Mouse (Mus musculus) urinary bladder, adult 2 months (tissue): Measurements from ENCODE around the gene Svip. TPM values are rescaled to one million over a fixed set of nuclear protein-coding genes. Genes with fewer than 3 reads are reported as not detected.

ENCODE experiments used
- DNase-seq: peaks from one replicate; pipeline ENCODE4 v3.0.0; 2022; ENCODE audit warnings: low spot score
- polyA plus RNA-seq: library from polyadenylated mRNA; depleted of rRNA; stranded (reverse); fragments of >200 nt; gene quantifications from 2 replicates; pipeline ENCODE4 v1.2.3, GENCODE M21; 2012; rRNA removed

The Svip gene
- polyA plus RNA-seq, result 13.1 and 13.5 TPM in 2 replicates

DNA sequence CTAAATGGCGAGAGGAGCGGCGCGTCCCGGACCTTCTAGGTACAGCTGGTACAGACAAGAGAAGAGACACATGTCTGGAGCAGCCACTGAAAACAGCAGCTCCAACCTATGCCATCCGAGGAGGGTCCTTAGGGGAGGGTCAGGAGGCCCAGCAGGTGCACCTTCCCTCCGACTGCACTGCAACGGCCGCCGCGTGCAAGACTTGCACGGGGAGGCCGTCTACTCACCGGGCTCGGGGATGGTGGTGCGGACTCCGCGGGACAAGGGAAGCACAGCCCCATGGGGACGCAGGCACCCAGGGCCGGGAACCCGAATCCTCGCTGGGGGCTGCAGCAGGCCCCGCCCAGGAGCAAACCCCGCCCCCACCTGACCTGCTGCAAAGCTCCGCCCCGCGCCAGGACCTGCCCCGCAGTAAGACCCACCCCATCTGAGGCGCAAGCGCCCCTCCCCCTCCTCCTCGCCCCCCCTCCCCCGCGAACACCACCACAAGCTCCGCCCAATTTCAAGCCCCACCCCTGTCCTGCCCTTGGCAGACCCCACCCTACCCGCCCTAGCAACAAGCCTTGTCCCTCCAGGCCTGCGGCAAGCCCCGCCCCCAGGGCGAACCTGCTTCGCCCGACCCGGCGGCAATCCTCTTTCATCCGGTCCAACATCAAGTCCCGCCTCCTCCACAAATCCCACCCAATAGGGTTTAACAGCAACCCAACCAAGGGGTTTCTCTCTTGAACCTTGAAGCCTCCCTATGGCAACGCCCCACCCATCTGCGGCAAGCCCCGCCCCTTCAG is at the start of gene Svip:
Gene Svip, minus strand, starts transcription at position 508 of the 785 bp plus-strand sequence.
- peak; percentile 61 for DNase-seq

DNA sequence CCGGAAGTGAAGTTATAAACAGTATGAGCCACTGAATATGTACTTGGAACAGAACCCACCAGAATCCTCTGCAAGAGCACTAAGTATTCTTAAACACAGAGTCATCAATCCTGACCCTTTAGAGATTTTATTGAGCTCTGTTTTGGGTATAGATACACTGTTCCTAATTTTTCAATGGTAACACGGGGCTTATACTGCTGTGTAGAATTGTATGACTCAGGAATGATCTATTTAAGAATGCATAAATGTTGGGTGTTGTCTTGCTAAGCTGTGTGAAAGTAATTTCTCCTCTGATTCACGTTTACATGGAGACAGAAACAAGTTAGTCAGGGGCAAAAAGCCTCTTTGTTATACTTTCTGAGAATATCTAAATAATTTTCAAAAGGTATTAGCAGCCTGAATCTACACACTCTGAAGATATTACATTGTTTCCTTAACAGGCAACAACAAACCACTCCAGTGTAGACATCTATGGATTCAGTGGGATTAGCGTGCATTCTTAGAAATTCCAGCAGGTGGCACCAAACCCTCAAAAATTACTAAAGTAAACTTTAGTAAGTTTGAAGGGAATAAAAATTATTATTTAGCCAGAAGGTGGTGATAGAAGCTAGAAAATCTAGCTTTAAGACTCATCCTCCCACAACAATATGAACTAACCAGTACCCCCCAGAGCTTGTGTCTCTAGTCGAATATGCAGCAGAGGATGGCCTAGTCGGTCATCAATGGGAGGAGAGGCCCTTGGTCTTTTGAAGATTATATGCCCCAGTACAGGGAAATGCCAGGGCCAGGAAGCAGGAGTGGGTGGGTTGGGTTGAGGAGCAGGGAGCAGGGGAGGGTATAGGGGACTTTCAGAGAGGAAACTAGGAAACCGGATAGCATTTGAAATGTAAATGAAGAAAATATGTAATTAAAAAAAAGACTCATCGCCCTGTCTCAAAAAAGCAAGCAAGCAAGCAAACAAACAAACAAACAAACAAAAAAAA is 32.1 kb upstream of the Svip start:
- DNase-seq, result no peak

DNA sequence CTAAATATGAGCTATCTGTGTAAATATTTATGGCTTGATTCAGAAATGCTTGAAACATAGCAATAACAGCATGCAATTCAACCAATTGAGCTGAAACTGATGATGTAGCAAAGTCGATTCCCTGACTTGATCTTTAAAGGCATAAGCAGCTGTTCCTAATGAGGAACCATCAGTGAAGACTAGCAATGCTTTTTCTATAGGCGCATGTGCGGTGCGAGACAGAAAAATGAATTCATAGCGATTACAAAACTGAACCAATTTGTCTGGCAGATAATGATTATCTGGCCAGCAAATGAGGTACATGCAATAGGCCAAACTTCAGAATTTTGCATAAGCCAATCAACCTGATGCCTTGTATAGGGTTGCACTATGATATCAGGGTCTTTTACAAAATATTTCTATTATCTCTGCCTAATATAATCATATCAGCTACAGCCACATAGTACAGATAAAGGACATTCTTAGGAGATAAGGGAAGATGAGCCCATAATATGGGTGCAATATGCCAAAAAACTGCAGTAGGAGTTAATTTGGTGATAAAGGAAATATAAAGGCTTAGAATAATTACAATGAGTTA is 18.3 kb upstream of the Svip start:
- no peak for DNase-seq

DNA sequence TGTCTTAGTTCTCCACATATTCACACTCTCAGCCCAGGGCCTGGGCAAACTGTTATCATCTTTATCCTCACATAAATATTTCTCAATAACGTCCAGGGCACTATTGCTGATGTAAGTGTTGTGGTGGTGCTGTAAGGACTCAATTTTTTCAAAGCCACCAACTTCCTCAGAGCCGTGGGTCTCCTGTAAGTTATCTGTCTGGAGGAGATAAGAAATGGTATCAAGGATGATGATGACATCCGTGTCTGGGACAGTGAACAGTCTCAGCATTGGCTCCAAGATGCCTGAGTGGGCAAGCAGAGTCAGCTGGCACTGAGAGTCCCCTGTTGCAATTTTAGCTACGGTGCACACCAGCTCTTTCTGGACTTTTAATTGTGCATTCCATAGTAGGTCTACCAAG is 16.2 kb upstream of the Svip start:
- no peak for DNase-seq

DNA sequence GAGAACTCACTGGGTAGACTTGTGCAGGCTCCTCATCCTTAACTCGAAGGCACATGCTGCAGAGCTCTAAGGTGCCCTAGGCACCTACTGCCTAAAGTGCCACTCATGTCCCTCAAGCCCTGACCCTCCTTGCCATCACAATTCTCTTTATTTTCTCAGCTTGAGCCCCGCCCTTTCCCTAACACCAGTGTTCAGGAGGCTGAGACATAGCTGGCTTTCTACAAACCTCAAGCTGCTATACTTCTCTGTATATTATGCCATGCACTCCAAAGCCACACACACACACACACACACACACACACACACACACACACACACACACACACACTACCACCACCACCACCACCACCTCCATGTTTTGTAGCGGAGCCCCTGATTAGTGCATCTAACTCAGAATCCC is 9.8 kb upstream of the Svip start, which contains the start of gene 1700015G11Rik:
Gene 1700015G11Rik, minus strand, starts transcription at position 101 of the 400 bp plus-strand sequence.
- DNase-seq, result no peak

DNA sequence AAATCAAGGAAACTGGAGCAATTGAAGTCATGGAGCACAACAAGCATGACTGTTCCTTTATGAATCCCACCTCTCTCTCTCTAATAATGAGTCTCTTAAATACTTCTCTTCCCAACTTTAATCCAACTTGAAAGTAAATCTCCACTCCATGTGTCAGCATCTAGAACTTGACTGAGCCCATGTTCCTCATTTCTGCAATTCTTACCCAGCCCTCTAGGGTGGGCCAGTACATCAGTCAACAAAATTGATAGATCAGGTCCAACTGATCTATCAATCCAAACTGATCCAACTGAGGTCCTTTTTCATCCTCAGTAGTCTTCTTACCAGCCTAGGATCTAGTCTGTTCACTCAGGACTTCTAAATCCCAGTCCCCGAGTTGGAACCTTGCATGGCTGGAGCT is 9.4 kb upstream of the Svip start:
- no peak for DNase-seq

DNA sequence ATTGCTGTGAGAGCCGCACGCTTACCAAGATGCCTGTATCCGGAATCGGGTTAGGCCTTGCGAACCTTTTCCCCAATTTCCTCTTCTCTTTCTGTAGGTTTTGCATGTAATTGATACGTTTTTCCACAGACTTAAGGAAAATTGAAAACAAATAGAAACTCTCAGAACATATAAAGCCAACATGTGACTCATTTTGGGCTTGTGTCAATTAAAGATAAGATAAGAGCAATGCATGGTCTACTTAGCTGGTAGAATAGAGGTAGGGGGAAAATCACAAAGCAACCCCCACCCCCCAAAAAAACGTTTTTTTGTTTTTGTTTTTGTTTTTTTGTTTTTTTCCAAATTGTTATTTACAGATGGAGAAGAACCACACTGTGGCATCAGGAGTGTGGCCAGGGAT is 7.6 kb upstream of the Svip start:
- no peak for DNase-seq

DNA sequence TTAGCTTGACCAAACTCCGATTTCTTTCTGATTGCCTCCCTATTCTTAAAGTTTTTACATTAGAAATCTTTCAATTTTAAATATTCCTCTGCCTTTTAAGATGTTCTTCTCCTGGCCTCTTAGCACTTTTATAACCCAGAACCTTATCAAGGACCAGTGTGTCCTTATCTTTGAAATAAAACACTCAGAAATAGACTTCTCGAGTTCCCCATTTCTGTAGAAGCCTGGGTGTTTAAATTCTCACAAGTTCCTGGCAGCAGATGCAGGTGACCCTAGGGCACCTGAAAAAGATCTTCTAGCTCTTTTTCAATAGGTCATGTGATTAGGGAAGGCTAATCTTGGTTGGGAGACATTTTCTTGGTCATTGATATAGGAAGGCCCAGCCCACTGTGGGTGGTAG is 1.3 kb upstream of the Svip start:
- DNase-seq, result no peak

DNA sequence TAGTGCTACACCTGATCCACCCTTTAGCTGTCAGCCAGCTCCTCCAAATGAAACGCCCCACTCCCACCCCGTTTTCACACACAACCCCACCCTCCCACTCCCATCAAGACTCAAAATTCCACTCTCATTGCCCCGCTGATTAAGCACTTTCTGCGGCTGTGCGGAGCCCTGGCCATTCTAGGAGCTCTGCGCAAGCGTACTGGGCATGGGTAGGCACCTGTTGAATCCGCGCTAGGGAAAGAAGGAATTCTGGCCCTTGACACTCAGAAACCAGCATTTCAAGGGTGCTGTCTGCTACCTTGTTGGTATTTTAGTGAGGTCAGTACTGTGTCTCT is 445 bp upstream of the Svip start:
- DNase-seq, result no peak

DNA sequence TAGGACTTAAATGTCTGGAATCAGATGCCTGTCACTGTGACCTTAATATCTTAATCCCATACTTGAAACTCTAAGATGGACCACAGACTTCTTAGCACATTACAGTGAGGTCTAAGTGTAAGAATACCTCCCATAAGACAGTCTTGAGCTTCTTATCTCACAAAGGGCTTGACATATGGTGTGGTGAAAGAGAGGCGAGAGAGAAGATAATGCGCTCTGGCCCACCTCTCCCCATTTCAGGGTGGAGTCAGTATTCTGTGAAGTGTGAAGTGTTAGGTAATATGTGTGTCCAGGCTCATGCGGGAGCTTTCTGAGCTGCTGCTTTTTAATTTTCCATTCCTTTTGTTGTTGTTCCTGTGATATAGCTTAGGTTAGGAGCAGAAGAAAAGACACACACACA is 14.8 kb downstream of the Svip start:
- DNase-seq, result no peak

DNA sequence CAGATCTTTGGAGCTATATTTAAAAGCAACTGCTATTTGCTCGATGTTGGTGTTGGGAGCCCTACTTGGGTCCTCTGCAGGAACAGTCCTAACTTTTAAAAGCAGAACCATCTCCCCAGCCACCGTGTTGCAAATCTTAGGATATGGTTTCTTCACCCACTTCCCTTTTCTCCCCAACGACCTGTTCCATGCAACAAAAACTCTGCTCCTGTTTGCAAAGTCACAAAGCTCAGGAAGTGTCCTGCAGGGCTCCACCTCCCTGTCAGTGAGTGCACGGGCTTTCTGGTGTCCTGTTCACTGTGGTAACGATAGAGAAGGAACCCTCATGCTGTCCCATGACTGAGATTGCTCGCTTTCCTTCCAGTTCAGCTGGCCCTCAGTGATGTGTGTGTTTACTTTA is 18.9 kb downstream of the Svip start:
- DNase-seq, result no peak

DNA sequence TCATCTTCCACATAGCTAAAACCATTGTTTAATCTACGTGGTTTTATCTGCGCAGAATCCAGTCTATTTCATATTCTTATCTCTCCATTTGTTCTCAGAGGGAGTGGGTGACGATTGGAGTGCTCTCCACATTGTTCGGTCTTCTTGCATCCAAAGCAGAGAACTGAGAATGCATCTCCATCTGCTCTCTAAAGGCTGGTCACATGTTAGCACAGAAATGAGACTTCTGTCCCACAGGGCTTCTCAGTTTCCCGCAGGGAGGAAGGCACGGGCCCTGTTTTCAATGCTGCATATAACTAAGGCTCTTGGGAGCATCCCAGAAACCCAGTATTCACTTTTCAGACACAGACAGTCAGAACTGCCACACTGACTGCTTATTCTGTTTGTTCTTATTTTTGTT is 20.1 kb downstream of the Svip start:
- DNase-seq, result no peak

DNA sequence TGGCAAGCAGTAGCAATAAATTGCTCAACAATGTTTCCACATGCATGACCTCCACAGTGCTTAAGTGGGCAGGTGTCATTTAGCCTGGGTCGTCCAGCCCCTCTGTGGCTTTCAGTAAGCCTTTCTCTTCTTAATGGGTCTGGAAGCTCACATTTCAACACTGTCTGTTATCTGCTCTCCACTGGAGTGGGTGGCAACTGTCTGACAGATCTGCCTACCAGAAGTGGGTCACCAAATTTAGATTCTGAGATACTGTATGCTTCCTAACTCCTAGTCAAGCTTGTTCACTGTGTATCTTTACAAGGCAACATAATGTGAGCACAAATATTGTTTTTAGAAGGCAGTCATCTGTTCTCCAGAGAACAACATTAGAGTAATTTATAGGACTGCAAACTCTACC is 23.5 kb downstream of the Svip start:
- DNase-seq, result no peak

DNA sequence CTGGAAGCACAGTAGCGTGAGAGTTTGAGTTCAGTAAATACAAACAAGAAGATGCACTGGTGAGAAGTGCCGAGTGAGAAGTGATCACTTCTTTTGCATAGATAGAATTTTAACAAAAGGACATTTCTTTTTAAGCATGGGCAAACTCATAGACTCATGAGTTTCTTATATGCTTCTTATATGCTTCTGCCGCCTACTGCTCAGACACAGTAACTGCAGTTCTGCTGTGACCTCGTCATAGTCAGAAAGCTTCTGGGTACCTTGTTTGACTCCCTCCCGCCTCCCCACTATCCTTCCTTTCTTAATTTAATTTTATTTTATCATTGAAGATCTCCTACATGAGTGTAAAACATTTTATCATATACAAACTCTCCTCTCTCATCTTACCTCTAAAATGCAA is 26.5 kb downstream of the Svip start:
- DNase-seq, result no peak

DNA sequence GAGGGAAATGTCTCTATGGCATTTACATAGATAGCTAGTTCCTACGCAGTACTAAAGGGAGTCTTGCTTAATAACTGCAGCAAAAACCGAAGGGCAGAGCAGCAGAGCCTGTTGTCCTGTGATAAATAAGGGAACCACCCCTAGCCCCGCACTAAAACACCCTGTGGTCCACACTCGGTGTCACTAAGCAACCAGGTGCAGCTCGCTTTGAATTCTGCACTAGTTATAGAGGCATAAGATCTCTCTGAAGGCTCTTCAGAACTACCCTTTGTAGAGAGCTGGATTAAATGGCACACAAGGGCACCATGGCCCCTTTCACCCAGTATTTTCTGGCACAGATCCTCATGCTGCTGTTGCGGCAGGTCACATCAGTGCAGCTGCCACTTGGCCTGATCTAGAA is 30.6 kb downstream of the Svip start:
- DNase-seq, result no peak

DNA sequence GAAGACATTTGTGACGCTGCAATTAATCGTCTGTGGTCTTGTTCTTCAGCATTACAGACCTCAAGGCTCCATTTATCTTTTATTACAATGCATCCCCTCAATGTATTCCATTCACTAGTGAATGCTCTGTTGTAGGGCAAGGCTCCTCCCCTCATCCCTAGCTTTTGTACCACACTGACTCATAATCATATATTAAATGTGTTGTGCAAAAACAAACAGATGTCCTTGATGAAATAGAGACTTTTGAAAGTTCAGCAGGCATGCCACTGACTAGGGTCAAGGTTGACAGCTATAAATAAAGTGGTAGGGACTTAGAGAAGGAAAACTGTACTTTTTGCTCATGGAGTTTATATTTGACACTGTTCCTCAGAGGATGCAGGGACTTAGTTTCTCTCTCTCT is 32.3 kb downstream of the Svip start:
- DNase-seq, result no peak

DNA sequence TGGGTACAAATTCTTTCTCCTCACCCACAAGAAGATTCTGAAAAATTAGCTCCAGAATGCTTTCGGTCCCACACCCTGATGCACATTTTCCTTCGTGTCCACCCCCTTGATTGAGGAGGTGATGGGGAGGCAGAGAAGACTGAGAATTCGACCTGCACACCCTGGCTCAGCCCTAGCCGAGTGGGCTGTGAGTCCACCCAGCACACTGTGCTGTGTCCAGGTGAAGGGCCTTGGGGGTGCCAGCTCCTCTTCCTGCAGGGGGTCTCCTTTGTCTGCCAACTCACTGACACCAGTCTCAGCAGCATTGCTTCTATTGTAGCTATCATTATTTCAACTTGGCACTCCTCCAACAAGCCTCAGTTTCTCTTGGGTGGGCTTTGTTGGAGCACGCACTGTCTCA is 32.7 kb downstream of the Svip start:
- DNase-seq, result no peak

DNA sequence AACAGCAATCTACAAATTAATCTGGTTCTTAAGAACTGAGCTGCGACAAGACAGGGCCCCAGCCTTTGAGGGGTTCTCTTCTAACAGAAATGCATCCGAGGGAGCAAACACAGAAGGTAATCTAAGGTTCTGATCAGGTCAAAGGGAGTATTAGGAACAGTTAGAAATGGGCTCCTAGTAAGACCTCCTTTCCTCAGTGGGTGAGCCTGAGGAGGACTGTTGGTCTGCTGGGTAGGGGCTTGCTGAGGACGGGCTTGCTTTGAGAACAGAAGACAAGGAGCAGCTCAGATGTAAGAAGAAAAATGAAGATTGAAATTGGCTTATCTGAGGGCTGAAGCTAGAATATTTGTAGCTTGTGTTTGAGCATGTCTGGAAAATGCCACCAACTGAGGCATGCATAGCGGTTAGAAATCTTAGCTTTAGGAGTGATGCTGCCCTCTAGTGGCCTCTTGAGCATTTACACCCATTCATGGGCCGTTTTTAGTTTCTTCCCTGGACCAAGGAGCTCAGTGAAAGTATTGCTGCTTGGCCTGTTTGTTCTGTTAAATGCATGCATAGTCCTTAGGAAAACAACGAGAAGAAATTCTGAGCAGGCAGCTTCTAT is 33.5 kb downstream of the Svip start:
- no peak for DNase-seq

DNA sequence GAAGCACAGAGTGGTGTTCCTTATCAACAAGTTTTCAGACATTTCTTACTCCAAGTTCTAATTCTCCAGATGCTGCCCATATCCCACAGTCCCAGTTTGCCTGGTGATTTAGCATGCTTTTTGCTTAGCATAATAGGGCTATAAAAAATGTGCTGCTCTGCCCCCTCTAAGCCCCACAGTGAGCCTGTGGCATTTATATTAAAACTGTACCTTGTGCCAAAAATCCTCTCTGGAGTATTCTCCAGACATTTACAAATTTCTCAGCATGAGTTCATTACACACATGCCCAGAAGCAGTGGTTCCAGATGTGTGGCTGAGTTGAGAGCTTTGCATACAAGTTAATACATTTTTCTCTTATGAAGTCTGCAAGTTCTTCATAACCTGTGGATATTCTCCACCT is 36.4 kb downstream of the Svip start:
- DNase-seq, result no peak

DNA sequence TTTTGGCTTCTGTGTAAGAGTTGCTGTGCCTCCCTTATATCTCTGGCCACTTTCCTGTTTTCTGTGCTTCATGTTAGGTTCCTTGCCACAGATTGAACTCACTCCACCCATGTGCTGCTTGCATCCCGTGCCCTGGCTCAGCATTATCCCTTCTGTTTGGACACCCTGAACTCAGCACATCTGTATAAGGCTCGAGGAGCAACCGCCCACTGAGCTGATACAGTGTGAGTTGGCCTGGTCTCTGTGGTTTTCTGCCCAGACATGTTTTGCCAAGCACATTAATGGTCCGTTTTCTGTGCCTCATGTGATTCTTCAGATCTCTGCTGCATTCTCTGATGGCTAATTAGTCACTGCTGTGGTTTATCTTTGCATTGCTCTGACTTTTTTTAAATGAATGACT is 38.2 kb downstream of the Svip start:
- DNase-seq, result no peak

DNA sequence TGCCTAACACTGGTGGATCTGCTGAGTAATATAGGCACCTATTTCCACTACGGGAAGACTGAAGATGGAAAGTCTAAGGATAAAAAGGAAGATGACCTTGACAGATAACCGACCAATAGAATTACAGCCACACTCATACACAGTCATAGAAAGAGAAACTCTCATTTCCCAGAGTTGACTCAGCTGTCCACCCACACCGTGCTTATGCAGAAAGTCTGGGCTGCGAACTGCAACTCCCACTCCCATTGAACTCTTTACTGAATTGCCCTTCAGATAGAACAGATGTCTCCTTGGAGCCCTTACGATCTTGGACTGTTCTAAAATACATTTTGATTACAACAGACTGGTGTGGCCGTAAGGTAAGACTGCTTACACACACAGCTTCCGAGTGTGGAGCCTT is 41.1 kb downstream of the Svip start:
- DNase-seq, result no peak
